Mouse (Mus musculus): Measurements from ENCODE around the gene Eif4h.
A peak's percentile ranks its signal among the peaks of the same experiment; 100 is the strongest.

The Eif4h gene

DNA sequence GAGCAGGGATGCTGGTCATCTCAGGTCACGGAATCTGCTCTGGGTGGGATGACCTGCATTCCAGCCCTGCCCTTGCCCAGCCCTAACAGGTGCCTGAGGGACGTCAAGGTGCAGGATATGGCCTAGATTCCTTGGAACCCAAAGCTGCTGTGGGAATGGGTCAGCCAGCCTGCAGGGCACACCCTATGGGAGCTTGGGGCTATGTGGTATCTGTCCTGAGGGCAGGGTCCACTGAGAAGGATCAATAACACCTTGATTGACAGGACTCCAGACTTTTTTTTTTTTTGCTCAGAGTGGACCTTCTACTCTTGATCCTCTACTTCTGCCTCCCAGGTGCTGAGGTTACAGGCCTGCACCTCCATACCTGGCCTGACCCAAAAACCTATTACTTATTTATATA lies 8.1 kb upstream of the Eif4h start:
- no peak for DNase-seq

GRCm38 (mm10) chr5:134646461-134646860 lies 7.2 kb upstream of the Eif4h start:
- DNase-seq = no peak

- DNase-seq = no peak
Observed at GRCm38 (mm10) chr5:134644643-134645118, 5.4 kb upstream of the Eif4h start.

DNA sequence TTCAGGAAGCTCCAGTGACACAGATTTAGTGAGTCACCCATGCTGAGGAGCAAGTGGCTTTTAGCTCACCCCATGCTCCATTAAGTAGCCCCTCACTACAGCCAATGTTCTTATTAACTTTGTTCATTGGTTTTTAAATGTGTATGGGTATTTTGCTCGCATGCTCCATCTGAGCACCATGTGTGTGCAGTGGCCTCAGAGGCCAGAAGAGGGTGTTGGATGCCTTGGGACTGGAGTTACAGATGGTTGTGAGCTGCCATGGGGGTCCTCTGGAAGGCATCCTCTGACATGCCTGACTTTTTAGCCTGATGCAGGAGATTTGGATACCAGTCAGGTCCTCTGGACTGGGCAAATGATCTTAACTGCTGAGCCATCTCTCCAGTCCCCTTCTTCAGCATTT lies 4.8 kb upstream of the Eif4h start:
- no peak for DNase-seq

DNA sequence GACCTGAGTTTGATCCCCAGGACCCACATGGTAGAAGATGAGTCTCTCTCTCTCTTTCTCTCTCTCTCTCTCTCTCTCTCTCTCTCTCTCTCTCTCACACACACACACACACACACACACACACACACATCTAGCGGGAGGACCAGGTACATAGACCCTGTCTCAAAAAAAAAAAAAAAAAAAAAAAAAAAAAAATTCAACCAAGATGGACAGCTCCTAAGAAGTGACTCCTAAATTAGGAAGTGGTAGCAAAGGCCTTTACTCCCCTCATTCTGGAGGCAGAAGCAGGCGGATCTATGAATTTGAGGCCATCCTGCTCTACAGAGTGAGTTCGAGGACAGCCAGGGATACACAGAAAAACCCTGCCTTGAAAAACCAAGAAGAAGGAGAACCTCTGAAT lies 1.1 kb upstream of the Eif4h start:
- DNase-seq = no peak

DNA sequence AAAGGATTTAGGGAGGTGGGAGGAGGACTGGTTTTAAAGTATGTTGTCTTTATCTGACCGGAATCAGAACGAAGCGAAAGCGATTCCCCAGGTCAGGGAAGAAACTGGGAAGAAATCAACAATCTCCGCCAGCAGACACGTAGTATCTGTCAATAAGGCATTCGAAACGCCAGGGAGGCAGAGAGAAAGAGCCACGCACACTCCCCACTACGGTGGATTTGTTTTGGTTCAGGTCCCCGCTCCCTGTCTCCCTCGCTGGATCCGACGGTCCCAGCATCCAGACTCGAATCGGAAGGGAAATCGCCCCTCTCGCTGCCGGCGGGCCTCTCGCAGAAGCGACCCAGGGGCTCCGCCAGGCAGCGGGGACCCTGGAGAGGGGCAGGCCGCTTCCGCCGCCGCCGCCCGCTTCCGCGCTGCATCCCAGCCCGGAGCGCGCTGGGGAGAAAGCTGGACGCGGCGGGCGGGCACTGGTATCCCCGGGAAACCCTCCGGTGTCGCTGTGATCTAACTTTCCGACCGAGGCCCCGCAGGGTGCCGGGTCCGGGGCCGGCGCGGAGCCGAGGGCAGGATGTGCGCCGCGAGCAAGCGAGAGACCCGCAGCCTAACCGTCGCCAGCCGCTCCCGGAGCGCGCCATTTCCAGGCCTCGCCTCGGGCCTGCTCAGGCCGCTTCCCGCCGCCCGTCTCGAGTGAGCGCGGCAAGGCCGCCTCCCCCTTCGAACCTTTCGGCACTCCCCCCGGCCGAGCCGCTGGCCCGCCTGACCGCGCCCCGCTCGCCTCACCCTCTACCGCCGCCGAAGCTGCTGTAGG lies 625 bp downstream of the Eif4h start:
- no peak for DNase-seq

DNA sequence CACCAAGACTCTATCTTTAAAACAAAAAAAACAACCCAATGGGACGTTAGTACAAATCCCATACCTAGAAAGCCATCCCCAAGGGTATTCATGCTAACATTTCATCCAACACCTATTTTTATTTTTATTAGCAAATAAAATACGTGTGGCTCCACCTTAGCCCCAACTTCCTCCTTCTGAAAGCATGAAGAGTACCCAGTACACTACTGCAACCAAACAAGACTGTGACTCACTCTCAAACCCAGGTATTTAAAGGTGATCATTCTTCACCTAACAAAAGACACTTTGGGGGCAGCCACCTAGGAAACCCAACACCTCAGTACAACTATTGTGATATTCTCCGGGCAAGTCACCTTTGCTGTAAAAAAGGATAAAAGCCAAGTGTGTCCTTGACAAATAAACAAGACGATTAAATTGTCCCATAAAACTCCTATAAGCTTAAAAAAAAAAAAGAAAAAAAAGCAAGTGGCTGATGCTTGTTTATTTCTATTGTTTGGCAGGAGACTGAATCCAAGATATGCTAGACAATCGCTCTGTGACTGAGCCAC lies 1.4 kb downstream of the Eif4h start:
- no peak for DNase-seq

GRCm38 (mm10) chr5:134632841-134633240 lies 6.4 kb downstream of the Eif4h start:
- DNase-seq = no peak

DNA sequence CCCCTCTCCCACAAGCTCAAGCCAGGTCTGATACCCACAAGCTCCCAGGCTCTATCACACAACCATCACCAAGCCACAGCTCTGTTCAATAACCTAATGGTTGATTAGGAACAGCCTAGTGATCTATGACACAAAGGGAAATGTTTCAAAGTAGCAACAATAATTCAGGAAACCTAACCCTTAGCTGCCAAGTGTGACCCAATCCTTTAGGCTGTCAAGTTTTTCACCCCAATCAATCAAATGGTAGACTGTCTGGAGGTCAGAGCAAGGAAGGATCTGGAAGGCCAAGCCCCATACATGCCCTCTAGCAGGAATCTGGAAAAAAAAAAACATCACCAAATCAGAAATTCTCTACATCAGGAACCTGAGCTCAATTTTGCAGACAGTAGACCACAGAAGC lies 8.5 kb downstream of the Eif4h start:
- no peak for DNase-seq

- DNase-seq = no peak
Observed at GRCm38 (mm10) chr5:134629508-134629907, 9.8 kb downstream of the Eif4h start.

DNA sequence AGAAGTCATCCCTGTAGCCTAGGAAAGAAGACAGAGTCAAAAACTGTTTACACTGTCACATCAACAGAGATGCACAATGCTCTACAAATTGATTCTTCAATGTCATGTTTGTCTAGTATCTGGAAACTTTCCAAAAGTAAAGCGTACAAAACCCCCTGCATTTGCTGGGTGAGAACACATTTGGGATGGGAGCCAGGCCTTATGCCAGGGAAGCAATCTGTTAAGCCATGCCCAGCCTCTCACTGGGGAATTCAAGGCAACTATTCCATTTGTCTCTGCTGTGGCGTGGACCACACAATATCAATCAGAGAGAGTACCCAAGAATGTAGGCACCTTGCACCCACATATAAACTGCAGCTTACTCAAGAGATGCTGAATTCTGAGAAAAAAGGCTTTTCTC lies 17.2 kb downstream of the Eif4h start:
- DNase-seq = peak; percentile 53

- no peak for DNase-seq
Observed at GRCm38 (mm10) chr5:134621099-134621640, 18.1 kb downstream of the Eif4h start.

- no peak for DNase-seq
Observed at GRCm38 (mm10) chr5:134620457-134620856, 18.8 kb downstream of the Eif4h start.

- DNase-seq = peak; percentile 44
Observed at GRCm38 (mm10) chr5:134617071-134617470, 22.2 kb downstream of the Eif4h start.

DNA sequence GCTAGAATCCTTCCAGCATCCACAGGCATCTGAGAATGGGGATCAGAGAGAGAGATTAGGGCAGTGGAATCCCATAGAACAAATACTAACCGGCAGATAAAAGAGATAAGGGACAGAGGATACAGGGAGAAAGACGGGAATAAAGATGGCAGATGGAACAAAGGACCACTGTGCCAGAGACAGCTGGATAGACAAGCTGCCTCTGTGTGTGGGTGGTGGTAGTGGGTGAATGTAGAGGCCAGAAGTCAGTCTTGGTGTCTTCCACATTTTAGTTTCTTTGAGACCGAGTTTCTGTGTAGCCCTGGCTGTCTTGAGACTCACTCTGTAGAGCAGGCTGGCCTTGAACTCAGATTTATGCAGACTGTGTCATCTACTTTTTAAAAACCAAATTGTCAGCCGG lies 23.5 kb downstream of the Eif4h start:
- no peak for DNase-seq

GRCm38 (mm10) chr5:134615380-134615779 lies 23.9 kb downstream of the Eif4h start:
- no peak for DNase-seq

DNA sequence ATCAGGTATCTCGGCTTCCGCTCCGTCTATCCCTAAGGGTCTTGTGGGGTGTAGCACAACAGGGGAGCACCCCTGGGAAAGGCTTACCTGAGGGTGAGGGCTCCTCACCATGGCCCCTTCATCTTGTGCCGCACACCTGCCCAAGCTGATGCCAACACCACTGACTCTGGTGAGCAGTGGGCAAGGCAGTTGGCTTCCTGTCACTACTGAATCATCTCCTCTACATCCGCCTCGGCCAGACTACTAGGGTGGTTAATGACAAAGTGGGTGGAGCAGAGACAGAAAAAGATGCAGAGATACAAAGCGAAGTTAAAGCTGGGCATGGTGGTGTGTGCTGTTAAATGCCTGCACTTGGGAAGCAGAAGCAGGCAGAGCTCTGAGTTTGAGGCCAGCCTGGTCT lies 24.5 kb downstream of the Eif4h start, which contains the start of gene Lat2:
TSS of gene Lat2 (minus strand) at position 224 of the 400 bp plus-strand sequence.
- no peak for DNase-seq

DNA sequence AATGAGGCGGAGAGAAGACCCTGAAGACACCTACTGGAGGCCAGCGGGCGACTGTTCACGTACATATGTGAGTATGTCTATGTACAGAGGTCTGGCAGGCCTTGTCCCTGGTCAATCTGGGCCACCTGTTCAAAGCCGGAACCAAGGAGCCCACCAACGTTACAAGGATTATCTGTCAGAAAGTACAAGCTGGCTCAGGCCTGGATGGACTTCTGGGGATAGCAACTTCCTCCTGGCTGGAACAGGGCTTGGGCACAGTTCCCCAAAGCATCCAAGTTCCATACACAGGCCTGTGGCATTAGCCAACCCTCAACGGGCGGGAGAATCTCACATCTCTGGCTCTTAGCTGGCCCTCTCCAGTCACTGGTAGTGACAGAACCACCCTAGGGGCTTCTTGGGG lies 25.0 kb downstream of the Eif4h start:
- no peak for DNase-seq

GRCm38 (mm10) chr5:134613727-134614126 lies 25.6 kb downstream of the Eif4h start:
- no peak for DNase-seq

GRCm38 (mm10) chr5:134611810-134612521 lies 27.3 kb downstream of the Eif4h start:
- DNase-seq = no peak

GRCm38 (mm10) chr5:134609916-134610643 lies 29.2 kb downstream of the Eif4h start:
- DNase-seq = no peak

GRCm38 (mm10) chr5:134607121-134607520 lies 32.2 kb downstream of the Eif4h start:
- no peak for DNase-seq

DNA sequence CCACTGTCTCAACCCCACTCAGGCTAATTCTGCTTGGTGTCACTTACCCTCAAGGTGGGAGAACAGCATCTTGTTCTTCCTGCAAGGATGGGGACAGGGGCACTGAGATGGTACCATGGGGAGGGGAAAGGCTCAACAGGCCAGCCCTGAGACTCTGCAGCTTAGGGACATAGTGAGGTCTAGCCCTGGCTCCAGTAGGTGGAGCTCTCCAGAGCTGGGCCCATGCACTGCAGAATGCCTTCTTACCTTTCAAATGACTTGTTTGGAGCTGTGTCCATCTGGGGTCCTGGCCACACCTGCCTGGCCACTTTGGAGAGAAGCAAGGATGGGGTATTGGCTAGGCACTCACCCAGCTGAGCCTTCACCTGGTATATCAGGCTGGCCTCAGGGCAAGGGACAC lies 33.0 kb downstream of the Eif4h start:
- DNase-seq = no peak

All from cerebellum, adult 9-11 months (tissue).